Mouse (Mus musculus): ENCODE results near the gene Nphp3.

GRCm38 (mm10) chr9:104051028-104051427, 48.7 kb downstream of the Nphp3 start:
- TF ChIP-seq CTCF (IDR thresholded peaks at IDR 0.05; ENCODE audit: borderline replicate concordance, extremely low read depth, insufficient read depth, insufficient read length), result no peak
- no peak for TF ChIP-seq POLR2A (IDR thresholded peaks at IDR 0.05; ENCODE audit: borderline replicate concordance, extremely low read depth, insufficient read depth, insufficient read length, poor library complexity, severe bottlenecking)
